Mouse (Mus musculus): ENCODE data around the gene 4930438A08Rik. TPM values are rescaled to one million over a fixed set of nuclear protein-coding genes. Genes with fewer than 3 reads are reported as not detected.

The 4930438A08Rik gene
- total and polyA plus RNA-seq, 2 experiments: not detected

- Histone ChIP-seq H3K4me3 (ENCODE audit: insufficient read depth, low read depth, low read length) (peak overlapping the region; percentile 82), H3K79me2 (ENCODE audit: control insufficient read depth, insufficient read depth, low read length) (peaks cover 20% of the 10 kb centered on the region; the same call in 1 of the 2 replicates), H3K36me3 (ENCODE audit: control insufficient read depth, insufficient read depth, low read length) (no peaks in the 10 kb centered on the region), H3K27ac (replicated peaks; ENCODE audit: insufficient read depth, low read depth, low read length) (peak overlapping the region; percentile 43), H3K4me1 (ENCODE audit: control insufficient read depth, insufficient read depth, low read length) (peaks cover 13% of the 10 kb centered on the region), H3K27me3 (ENCODE audit: control insufficient read depth, insufficient read depth, low read length) (no peaks in the 10 kb centered on the region), H3K9ac (ENCODE audit: low read depth, low read length) (peak overlapping the region; percentile 72)
- no peak for TF ChIP-seq CTCF (IDR thresholded peaks at IDR 0.05; ENCODE audit: low read depth, low read length)
- TF ChIP-seq POLR2A (IDR thresholded peaks at IDR 0.05; ENCODE audit: extremely low read depth, insufficient read depth, low read length): no peak
- DNase-seq (ENCODE audit: extremely low read depth, low read depth, low spot score): no peak
- 0% methylated on average over 21 of the region's 21 CpGs for WGBS
Measured at GRCm38 (mm10) chr11:58329906-58330275, 55.3 kb downstream of the 4930438A08Rik start.

- DNase-seq (ENCODE audit: extremely low read depth, low read depth, low spot score): peak; percentile 96
- Histone ChIP-seq H3K36me3 (ENCODE audit: control insufficient read depth, insufficient read depth, low read length) (no peaks in the 10 kb centered on the region), H3K27ac (replicated peaks; ENCODE audit: insufficient read depth, low read depth, low read length) (peak within 1 kb of the TSS; percentile 73), H3K4me1 (ENCODE audit: control insufficient read depth, insufficient read depth, low read length) (peaks cover 14% of the 10 kb centered on the region), H3K9ac (ENCODE audit: low read depth, low read length) (peak within 1 kb of the TSS; percentile 75), H3K27me3 (ENCODE audit: control insufficient read depth, insufficient read depth, low read length) (no peaks in the 10 kb centered on the region), H3K4me3 (ENCODE audit: insufficient read depth, low read depth, low read length) (peak within 1 kb of the TSS; percentile 82), H3K79me2 (ENCODE audit: control insufficient read depth, insufficient read depth, low read length) (peaks cover 20% of the 10 kb centered on the region; the same call in 1 of the 2 replicates)
- TF ChIP-seq POLR2A (IDR thresholded peaks at IDR 0.05; ENCODE audit: extremely low read depth, insufficient read depth, low read length) (no peak), CTCF (IDR thresholded peaks at IDR 0.05; ENCODE audit: low read depth, low read length) (no peak)
- WGBS: under 1% methylated on average over 52 of the region's 52 CpGs
Measured at GRCm38 (mm10) chr11:58330276-58331148, 55.9 kb downstream of the 4930438A08Rik start, which contains the start of the genes Zfp672 and Sh3bp5l. Zfp672 (minus strand) TSS chr11:58330339. Sh3bp5l (plus strand) TSS chr11:58330724.

DNA sequence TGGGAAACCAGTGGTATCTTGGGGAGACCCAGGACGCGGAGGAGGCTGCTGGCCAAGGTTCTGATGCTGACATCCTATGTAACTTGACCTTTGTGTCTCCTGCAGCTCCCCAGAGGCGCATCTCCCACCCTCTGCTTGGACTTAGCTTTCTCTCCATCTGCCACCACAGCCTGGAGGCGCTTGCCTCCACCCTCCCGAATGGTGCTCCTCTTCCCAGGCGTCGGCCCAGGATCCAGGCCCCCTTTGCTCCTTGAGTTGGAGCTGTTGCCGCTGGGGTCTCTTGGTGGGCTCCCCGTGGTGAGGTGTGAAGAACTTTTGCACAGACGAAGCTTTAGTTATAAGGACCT is 56.5 kb downstream of the 4930438A08Rik start:
- peak overlapping the region; percentile 76 for H3K4me3 ChIP-seq (ENCODE audit: insufficient read depth, low read depth, low read length)
- no peaks in the 10 kb centered on the region for H3K27me3 ChIP-seq (ENCODE audit: control insufficient read depth, insufficient read depth, low read length)
- H3K4me1 ChIP-seq (ENCODE audit: control insufficient read depth, insufficient read depth, low read length): peaks cover 14% of the 10 kb centered on the region
- peaks cover 20% of the 10 kb centered on the region; the same call in 1 of the 2 replicates for H3K79me2 ChIP-seq (ENCODE audit: control insufficient read depth, insufficient read depth, low read length)
- 14% methylated on average over 10 of the region's 10 CpGs for WGBS
- no peaks in the 10 kb centered on the region for H3K36me3 ChIP-seq (ENCODE audit: control insufficient read depth, insufficient read depth, low read length)
- DNase-seq (ENCODE audit: extremely low read depth, low read depth, low spot score): no peak
- peak overlapping the region; percentile 75 for H3K9ac ChIP-seq (ENCODE audit: low read depth, low read length)
- TF ChIP-seq POLR2A (IDR thresholded peaks at IDR 0.05; ENCODE audit: extremely low read depth, insufficient read depth, low read length): no peak
- no peak for TF ChIP-seq CTCF (IDR thresholded peaks at IDR 0.05; ENCODE audit: low read depth, low read length)
- peak overlapping the region; percentile 1; the same call in 1 of the 2 replicates for H3K27ac ChIP-seq (replicated peaks; ENCODE audit: insufficient read depth, low read depth, low read length)

DNA sequence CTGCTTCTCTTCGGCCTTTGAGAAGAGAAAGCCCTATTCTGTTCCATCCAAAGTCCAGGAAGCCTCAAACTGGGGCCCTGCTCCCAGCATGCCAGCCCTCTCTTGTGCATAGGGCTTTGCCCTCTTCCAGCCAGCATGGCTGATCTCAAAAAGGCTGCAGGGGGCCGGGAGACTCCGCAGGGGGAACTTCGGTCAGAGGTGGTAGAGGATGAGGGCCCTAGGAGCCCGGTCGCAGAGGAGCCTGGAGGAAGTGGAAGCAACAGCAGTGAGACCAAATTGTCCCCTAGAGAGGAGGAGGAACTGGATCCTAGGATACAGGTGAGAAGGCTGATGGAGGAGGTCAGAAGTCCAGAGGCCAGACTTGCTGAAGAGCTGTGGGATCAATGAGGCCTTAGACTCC is 56.9 kb downstream of the 4930438A08Rik start:
- Histone ChIP-seq H3K27ac (replicated peaks; ENCODE audit: insufficient read depth, low read depth, low read length) (no peak overlapping the region), H3K79me2 (ENCODE audit: control insufficient read depth, insufficient read depth, low read length) (peaks cover 20% of the 10 kb centered on the region; the same call in 1 of the 2 replicates), H3K4me3 (ENCODE audit: insufficient read depth, low read depth, low read length) (no peak overlapping the region), H3K36me3 (ENCODE audit: control insufficient read depth, insufficient read depth, low read length) (peaks cover under 1% of the 10 kb centered on the region; the same call in 1 of the 2 replicates), H3K4me1 (ENCODE audit: control insufficient read depth, insufficient read depth, low read length) (peaks cover 14% of the 10 kb centered on the region), H3K9ac (ENCODE audit: low read depth, low read length) (peak overlapping the region; percentile 14; the same call in 1 of the 2 replicates), H3K27me3 (ENCODE audit: control insufficient read depth, insufficient read depth, low read length) (no peaks in the 10 kb centered on the region)
- DNase-seq (ENCODE audit: extremely low read depth, low read depth, low spot score): no peak
- TF ChIP-seq POLR2A (IDR thresholded peaks at IDR 0.05; ENCODE audit: extremely low read depth, insufficient read depth, low read length) (no peak), CTCF (IDR thresholded peaks at IDR 0.05; ENCODE audit: low read depth, low read length) (no peak)
- 85% methylated on average over 6 of the region's 6 CpGs for WGBS

- H3K27ac ChIP-seq (replicated peaks; ENCODE audit: insufficient read depth, low read depth, low read length): no peak overlapping the region
- no peak for TF ChIP-seq POLR2A (IDR thresholded peaks at IDR 0.05; ENCODE audit: extremely low read depth, insufficient read depth, low read length)
- no peak for TF ChIP-seq CTCF (IDR thresholded peaks at IDR 0.05; ENCODE audit: low read depth, low read length)
- peak; percentile 69 for DNase-seq (ENCODE audit: extremely low read depth, low read depth, low spot score)
Measured at GRCm38 (mm10) chr11:58334746-58335145, 60.1 kb downstream of the 4930438A08Rik start.

More at GRCm38 (mm10) chr11:58334746-58335145, 60.1 kb downstream of the 4930438A08Rik start:
- Histone ChIP-seq H3K27me3 (ENCODE audit: control insufficient read depth, insufficient read depth, low read length) (no peaks in the 10 kb centered on the region), H3K4me1 (ENCODE audit: control insufficient read depth, insufficient read depth, low read length) (peaks cover 10% of the 10 kb centered on the region), H3K4me3 (ENCODE audit: insufficient read depth, low read depth, low read length) (no peak overlapping the region), H3K9ac (ENCODE audit: low read depth, low read length) (no peak overlapping the region), H3K79me2 (ENCODE audit: control insufficient read depth, insufficient read depth, low read length) (peaks cover 11% of the 10 kb centered on the region; the same call in 1 of the 2 replicates), H3K36me3 (ENCODE audit: control insufficient read depth, insufficient read depth, low read length) (peaks cover 7% of the 10 kb centered on the region)
- WGBS: 35% methylated on average over 3 of the region's 3 CpGs

Other genes starting within 250 kb of the 4930438A08Rik start
- gene Gm12248, start 181.7 kb upstream of the 4930438A08Rik start, total RNA-seq (2014; rRNA removed): not detected in 2 replicates
- gene Gm12248, start 181.7 kb upstream of the 4930438A08Rik start, polyA plus RNA-seq (2012; rRNA removed): 1.7 TPM in 2 replicates
- 48.0 and 49.1 TPM in 2 replicates for gene Cnot8, start 170.6 kb upstream of the 4930438A08Rik start, total RNA-seq (2014; rRNA removed)
- gene Cnot8, start 170.6 kb upstream of the 4930438A08Rik start, polyA plus RNA-seq (2012; rRNA removed): 40.2 and 49.0 TPM in 2 replicates
- gene Gemin5, start 106.3 kb upstream of the 4930438A08Rik start, total RNA-seq (2014; rRNA removed): 4.8 and 5.1 TPM in 2 replicates
- 2.5 and 3.5 TPM in 2 replicates for gene Gemin5, start 106.3 kb upstream of the 4930438A08Rik start, polyA plus RNA-seq (2012; rRNA removed)
- 34.5 and 41.1 TPM in 2 replicates for gene Mrpl22, start 103.1 kb upstream of the 4930438A08Rik start, total RNA-seq (2014; rRNA removed)
- gene Mrpl22, start 103.1 kb upstream of the 4930438A08Rik start, polyA plus RNA-seq (2012; rRNA removed): 57.1 and 63.4 TPM in 2 replicates
- gene Igtp, start 75.2 kb upstream of the 4930438A08Rik start, total RNA-seq (2014; rRNA removed): 32.5 and 33.0 TPM in 2 replicates
- 46.1 and 52.9 TPM in 2 replicates for gene Igtp, start 75.2 kb upstream of the 4930438A08Rik start, polyA plus RNA-seq (2012; rRNA removed)
- 21.8 and 23.9 TPM in 2 replicates for gene Irgm2, start 75.2 kb upstream of the 4930438A08Rik start, total RNA-seq (2014; rRNA removed)
- gene Irgm2, start 75.2 kb upstream of the 4930438A08Rik start, polyA plus RNA-seq (2012; rRNA removed): 29.6 and 40.8 TPM in 2 replicates
- gene Zfp692, start 32.3 kb downstream of the 4930438A08Rik start, total RNA-seq (2014; rRNA removed): 2.3 and 3.0 TPM in 2 replicates
- gene Zfp692, start 32.3 kb downstream of the 4930438A08Rik start, polyA plus RNA-seq (2012; rRNA removed): 5.9 and 8.9 TPM in 2 replicates
- gene Zfp672, start 55.5 kb downstream of the 4930438A08Rik start, total RNA-seq (2014; rRNA removed): 20.7 and 23.8 TPM in 2 replicates
- 14.9 and 18.6 TPM in 2 replicates for gene Zfp672, start 55.5 kb downstream of the 4930438A08Rik start, polyA plus RNA-seq (2012; rRNA removed)
- gene Sh3bp5l, start 55.9 kb downstream of the 4930438A08Rik start, total RNA-seq (2014; rRNA removed): 8.9 and 10.3 TPM in 2 replicates
- 15.8 and 19.6 TPM in 2 replicates for gene Sh3bp5l, start 55.9 kb downstream of the 4930438A08Rik start, polyA plus RNA-seq (2012; rRNA removed)
- not detected in 2 replicates for gene Lypd8, start 104.2 kb downstream of the 4930438A08Rik start, total RNA-seq (2014; rRNA removed)
- 2.6 and 4.0 TPM in 2 replicates for gene Lypd8, start 104.2 kb downstream of the 4930438A08Rik start, polyA plus RNA-seq (2012; rRNA removed)
- not detected in 2 replicates for gene 1810065E05Rik, start 146.3 kb downstream of the 4930438A08Rik start, total RNA-seq (2014; rRNA removed)
- gene 1810065E05Rik, start 146.3 kb downstream of the 4930438A08Rik start, polyA plus RNA-seq (2012; rRNA removed): 0.22 TPM in 1 of 2 replicates, not detected in the other
- gene Gm12253, start 157.8 kb downstream of the 4930438A08Rik start, total RNA-seq (2014; rRNA removed): not detected in 2 replicates
- gene Gm12253, start 157.8 kb downstream of the 4930438A08Rik start, polyA plus RNA-seq (2012; rRNA removed): not detected in 2 replicates
- gene Lypd9, start 178.1 kb downstream of the 4930438A08Rik start, total RNA-seq (2014; rRNA removed): not detected in 2 replicates
- gene Lypd9, start 178.1 kb downstream of the 4930438A08Rik start, polyA plus RNA-seq (2012; rRNA removed): not detected in 2 replicates
- not detected in 2 replicates for gene Olfr30, start 187.5 kb downstream of the 4930438A08Rik start, total RNA-seq (2014; rRNA removed)
- gene Olfr30, start 187.5 kb downstream of the 4930438A08Rik start, polyA plus RNA-seq (2012; rRNA removed): not detected in 2 replicates
- not detected in 2 replicates for gene Olfr332, start 217.8 kb downstream of the 4930438A08Rik start, total RNA-seq (2014; rRNA removed)
- not detected in 2 replicates for gene Olfr332, start 217.8 kb downstream of the 4930438A08Rik start, polyA plus RNA-seq (2012; rRNA removed)
- not detected in 2 replicates for gene Olfr331, start 227.8 kb downstream of the 4930438A08Rik start, total RNA-seq (2014; rRNA removed)
- gene Olfr331, start 227.8 kb downstream of the 4930438A08Rik start, polyA plus RNA-seq (2012; rRNA removed): not detected in 2 replicates